Mouse (Mus musculus) adrenal gland, postnatal 4 days (tissue): ENCODE results near the gene Ubb. TPM values are rescaled to one million over a fixed set of nuclear protein-coding genes. Genes with fewer than 3 reads are reported as not detected.
A peak's percentile ranks its signal among the peaks of the same experiment; 100 is the strongest.

ENCODE experiments used
- DNase-seq, 2 experiments: peaks; one replicate each; pipeline ENCODE4 v3.0.0; 2021 to 2022; ENCODE audit warnings: low spot score in 2 of 2, mixed read lengths in 2 of 2
- total RNA-seq, 2 experiments: library from RNA; stranded (reverse); gene quantifications; 2 replicates each; pipeline ENCODE4 v1.2.3; 2021

Ubb gene
- total RNA-seq, 2 experiments from 2014 or later: 1,464 to 1,492 TPM

- no peak for DNase-seq
These were observed 715 bp upstream of the Ubb start for GRCm38 (mm10) chr11:62550227-62550685.

GRCm38 (mm10) chr11:62551226-62552119, 502 bp downstream of the Ubb start:
- DNase-seq: peak; percentile 77 to 84

- DNase-seq: no peak
These were observed 2.2 kb downstream of the Ubb start for GRCm38 (mm10) chr11:62553186-62553585.

- DNase-seq: no peak
These were observed 2.7 kb downstream of the Ubb start for GRCm38 (mm10) chr11:62553633-62554032.

GRCm38 (mm10) chr11:62554163-62554855, 3.3 kb downstream of the Ubb start:
- DNase-seq: no peak

GRCm38 (mm10) chr11:62554934-62555517, 4.1 kb downstream of the Ubb start:
- no peak for DNase-seq

- no peak for DNase-seq
These were observed 5.0 kb downstream of the Ubb start for GRCm38 (mm10) chr11:62555896-62556412.

GRCm38 (mm10) chr11:62557205-62557604, 6.2 kb downstream of the Ubb start:
- DNase-seq: no peak

- DNase-seq: no peak
These were observed 7.2 kb downstream of the Ubb start for GRCm38 (mm10) chr11:62558152-62558551.

- DNase-seq: no peak
These were observed 8.1 kb downstream of the Ubb start for GRCm38 (mm10) chr11:62558961-62559646.

- no peak for DNase-seq
These were observed 9.6 kb downstream of the Ubb start for GRCm38 (mm10) chr11:62560463-62561016.

- no peak for DNase-seq
These were observed 12.6 kb downstream of the Ubb start for GRCm38 (mm10) chr11:62563590-62563989.

GRCm38 (mm10) chr11:62565747-62566146, 14.8 kb downstream of the Ubb start:
- DNase-seq: no peak

GRCm38 (mm10) chr11:62566211-62566610, 15.2 kb downstream of the Ubb start:
- no peak for DNase-seq

GRCm38 (mm10) chr11:62568300-62568699, 17.3 kb downstream of the Ubb start:
- no peak for DNase-seq

- DNase-seq: no peak
These were observed 23.2 kb downstream of the Ubb start, which contains the start of gene Trpv2 for GRCm38 (mm10) chr11:62573959-62574702. Trpv2 (plus strand) TSS chr11:62574486.

- DNase-seq: no peak
These were observed 23.7 kb downstream of the Ubb start for GRCm38 (mm10) chr11:62574703-62575085.

GRCm38 (mm10) chr11:62575297-62575658, 24.3 kb downstream of the Ubb start:
- peak; percentile 69 to 71 for DNase-seq

- DNase-seq: no peak
These were observed 24.9 kb downstream of the Ubb start for GRCm38 (mm10) chr11:62575659-62576438.
